Mouse (Mus musculus): Measurements from ENCODE around the gene Coro1c.

Gene Coro1c

DNA sequence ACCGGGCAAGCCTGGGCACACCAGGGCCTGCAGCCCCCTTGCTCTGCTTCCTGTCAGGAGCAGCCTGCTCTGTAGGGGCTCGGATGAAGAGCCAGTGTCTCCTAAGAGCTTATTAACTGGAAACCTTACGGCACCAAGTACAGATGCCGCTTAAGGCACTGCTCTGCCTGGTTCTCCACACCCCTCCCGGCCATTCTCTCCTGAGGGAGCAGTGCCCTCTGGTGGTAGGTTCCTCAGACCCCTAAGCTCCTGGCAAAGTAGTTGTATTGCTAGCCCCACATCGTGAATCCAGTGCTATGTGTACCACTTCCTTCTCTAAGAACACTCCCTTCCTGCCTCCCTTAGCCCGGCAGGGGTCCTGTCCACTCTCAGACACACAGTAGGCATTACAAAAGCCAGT lies 63.8 kb downstream of the Coro1c start:
- in situ Hi-C loops (cut with MboI; ENCODE audit: low pct_unique_long_range_greater_than_20kb in 1 of 2, low sequenced_read_pairs in 2 of 2, unreplicated experiment in 1 of 2) = no loop called here

- in situ Hi-C loops (cut with MboI; ENCODE audit: low pct_unique_long_range_greater_than_20kb in 1 of 2, low sequenced_read_pairs in 2 of 2, unreplicated experiment in 1 of 2) = no loop called here
Observed at GRCm38 (mm10) chr5:113844106-113844505, 64.5 kb downstream of the Coro1c start.

DNA sequence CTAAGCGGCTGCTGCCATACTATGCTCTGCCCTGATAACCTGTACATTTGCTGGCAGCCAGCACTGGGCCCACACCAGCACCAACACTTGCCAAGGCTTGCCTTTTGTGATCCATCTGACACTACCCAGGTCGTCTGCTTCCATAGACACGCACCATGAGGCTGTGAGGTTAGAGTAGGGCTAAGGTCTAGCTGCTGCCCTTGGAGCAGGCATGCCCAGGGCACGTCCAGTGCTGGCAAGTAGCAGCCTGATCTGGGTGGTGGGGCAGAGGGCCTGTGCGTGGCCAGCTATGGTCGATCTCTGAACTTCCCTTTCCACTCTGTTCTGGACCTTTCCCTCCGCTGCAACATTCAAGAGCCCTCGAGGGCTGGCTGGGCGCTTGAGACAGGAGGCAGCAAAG lies 65.7 kb downstream of the Coro1c start:
- in situ Hi-C loops (cut with MboI; ENCODE audit: low pct_unique_long_range_greater_than_20kb in 1 of 2, low sequenced_read_pairs in 2 of 2, unreplicated experiment in 1 of 2) = no loop called here

DNA sequence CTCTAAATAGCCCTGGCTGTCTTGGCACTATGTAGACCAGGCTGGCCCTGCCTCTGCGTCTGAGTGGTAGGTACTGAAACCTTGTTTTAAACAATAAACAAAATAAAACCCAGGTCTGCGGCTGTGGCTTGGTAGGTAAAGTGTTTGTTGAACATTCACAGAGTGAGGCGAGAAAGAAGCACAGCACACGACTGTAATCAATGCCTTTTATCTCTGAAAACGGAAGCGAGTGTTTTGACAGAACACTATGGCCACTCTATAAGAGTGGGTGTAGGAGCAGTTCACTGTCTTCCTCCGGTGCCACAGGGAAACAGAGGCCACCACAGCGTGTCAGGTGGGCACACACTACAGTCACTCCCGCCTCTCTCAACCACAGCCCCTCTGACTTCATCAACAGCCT lies 66.3 kb downstream of the Coro1c start:
- in situ Hi-C loops (cut with MboI; ENCODE audit: low pct_unique_long_range_greater_than_20kb in 1 of 2, low sequenced_read_pairs in 2 of 2, unreplicated experiment in 1 of 2) = no loop called here

GRCm38 (mm10) chr5:113841243-113842225 lies 67.0 kb downstream of the Coro1c start:
- in situ Hi-C loops (cut with MboI; ENCODE audit: low pct_unique_long_range_greater_than_20kb in 1 of 2, low sequenced_read_pairs in 2 of 2, unreplicated experiment in 1 of 2) = no loop called here

DNA sequence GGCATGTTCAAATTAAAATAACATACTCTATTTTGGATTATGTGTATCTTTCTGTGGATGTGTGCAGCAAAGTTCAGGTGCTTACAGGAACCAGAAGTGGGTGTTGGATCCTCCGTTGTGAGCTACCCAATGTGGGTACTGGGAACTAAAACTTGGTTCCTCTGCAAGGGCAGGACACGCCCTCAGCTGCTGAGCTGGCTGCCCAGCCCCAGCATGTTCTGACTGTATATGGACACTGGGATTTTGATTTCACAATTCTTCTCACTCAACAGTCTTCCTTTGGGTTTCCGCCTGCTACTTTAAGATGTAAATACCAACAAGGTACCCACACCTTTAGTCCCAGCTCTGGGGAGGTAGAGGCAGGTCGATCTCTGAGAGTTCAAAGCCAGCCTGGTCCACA lies 68.1 kb downstream of the Coro1c start:
- in situ Hi-C loops (cut with MboI; ENCODE audit: low pct_unique_long_range_greater_than_20kb in 1 of 2, low sequenced_read_pairs in 2 of 2, unreplicated experiment in 1 of 2) = no loop called here

GRCm38 (mm10) chr5:113836961-113837360 lies 71.6 kb downstream of the Coro1c start:
- in situ Hi-C loops (cut with MboI; ENCODE audit: low pct_unique_long_range_greater_than_20kb in 1 of 2, low sequenced_read_pairs in 2 of 2, unreplicated experiment in 1 of 2) = no loop called here

DNA sequence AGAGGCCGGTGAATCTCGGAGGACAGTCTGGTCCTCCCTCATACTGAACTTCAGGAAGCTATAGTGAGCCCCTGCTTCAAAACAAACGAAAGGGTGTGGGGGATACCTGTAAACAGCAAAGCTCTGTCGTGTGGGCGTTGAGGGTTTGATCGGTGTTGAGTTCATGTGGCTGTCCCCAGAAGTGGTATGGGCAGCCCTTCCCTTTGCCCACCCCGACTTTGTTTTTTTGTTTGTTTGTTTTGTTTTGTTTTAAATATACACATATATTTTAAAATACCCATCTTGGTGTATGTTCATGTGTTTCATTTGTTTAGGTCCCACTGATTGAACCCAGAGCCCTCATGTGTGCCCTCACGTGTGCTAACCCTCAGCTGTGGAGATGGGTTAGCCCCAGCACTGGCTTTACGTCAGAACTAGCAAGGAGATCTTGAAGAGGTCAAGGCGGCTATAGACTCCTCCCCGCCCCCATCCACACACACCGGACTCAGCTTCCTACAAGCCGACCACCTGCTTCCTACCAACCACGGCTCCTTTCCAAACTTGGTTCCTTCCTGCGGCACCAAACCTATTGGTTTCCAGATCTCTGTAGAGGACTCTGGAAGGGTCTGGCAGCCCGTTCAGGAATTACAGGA lies 75.1 kb downstream of the Coro1c start:
- in situ Hi-C loops (cut with MboI; ENCODE audit: low pct_unique_long_range_greater_than_20kb in 1 of 2, low sequenced_read_pairs in 2 of 2, unreplicated experiment in 1 of 2) = no loop called here

DNA sequence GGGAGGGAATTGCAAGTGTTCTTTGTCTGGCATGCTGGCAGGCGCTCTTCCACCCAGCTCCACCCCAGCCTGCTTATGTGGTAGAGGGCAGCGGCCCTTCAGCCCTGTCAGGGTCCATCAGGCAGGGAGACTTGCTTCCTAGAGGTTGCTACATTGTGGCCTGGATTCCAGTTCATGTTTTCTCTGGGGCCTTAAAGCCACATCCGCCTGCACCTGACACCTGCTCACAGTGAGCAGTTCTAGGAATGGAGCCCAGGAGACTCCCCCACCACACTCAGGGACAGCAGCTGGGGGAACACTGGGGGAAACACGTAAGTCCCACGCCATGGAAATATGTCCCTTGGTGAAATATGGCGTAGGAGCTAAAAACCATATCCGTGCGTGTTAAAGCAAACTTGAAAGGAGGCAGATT lies 76.1 kb downstream of the Coro1c start, which contains the start of gene Selplg:
Selplg (minus strand) TSS at position 155 of the 412 bp plus-strand sequence.
- in situ Hi-C loops (cut with MboI; ENCODE audit: low pct_unique_long_range_greater_than_20kb in 1 of 2, low sequenced_read_pairs in 2 of 2, unreplicated experiment in 1 of 2) = no loop called here

DNA sequence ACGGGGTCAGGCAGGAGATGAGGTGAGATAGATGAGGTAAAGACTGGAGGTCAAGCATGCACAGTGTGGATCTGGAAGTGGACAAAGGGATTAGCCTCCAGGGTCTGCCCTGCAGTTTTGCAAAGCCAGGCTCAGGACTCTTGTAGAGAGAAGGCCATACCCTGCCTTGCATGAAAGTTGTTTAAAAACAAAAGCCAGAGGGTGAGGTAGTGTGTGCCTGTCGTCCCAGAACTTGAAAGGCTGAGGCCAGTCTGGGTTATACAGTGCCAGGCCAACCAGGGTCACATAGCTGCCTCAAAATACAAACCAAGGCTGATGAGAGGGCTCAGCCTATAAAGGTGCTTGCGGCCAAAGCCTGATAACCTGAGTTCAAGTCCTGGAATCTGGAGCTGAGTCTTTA lies 76.8 kb downstream of the Coro1c start:
- in situ Hi-C loops (cut with MboI; ENCODE audit: low pct_unique_long_range_greater_than_20kb in 1 of 2, low sequenced_read_pairs in 2 of 2, unreplicated experiment in 1 of 2) = no loop called here

GRCm38 (mm10) chr5:113830796-113831195 lies 77.8 kb downstream of the Coro1c start:
- in situ Hi-C loops (cut with MboI; ENCODE audit: low pct_unique_long_range_greater_than_20kb in 1 of 2, low sequenced_read_pairs in 2 of 2, unreplicated experiment in 1 of 2) = no loop called here

GRCm38 (mm10) chr5:113830292-113830643 lies 78.3 kb downstream of the Coro1c start:
- in situ Hi-C loops (cut with MboI; ENCODE audit: low pct_unique_long_range_greater_than_20kb in 1 of 2, low sequenced_read_pairs in 2 of 2, unreplicated experiment in 1 of 2) = no loop called here

GRCm38 (mm10) chr5:113829566-113830291 lies 78.8 kb downstream of the Coro1c start:
- in situ Hi-C loops (cut with MboI; ENCODE audit: low pct_unique_long_range_greater_than_20kb in 1 of 2, low sequenced_read_pairs in 2 of 2, unreplicated experiment in 1 of 2) = no loop called here

- in situ Hi-C loops (cut with MboI; ENCODE audit: low pct_unique_long_range_greater_than_20kb in 1 of 2, low sequenced_read_pairs in 2 of 2, unreplicated experiment in 1 of 2) = no loop called here
Observed at GRCm38 (mm10) chr5:113828481-113828880, 80.1 kb downstream of the Coro1c start.

DNA sequence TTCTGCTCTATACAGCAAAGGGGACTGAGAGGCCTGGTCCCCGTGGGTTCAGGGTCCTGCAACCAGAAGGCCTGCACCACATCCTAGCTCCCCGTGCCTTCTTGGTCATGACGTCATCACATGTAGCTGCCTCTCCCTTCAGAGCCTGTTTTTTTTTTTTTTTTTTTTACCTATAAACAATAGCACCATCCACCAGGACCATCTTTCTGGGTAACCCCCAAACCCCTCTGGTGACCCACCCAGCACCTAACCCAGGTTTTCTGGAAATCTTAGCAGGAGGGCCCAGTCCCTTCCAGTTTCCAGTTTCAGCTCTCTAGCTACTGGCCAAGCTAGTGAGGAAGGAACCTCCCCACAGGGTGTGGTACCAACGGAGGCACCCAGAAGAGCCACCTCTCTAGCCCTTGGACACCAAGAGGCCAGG lies 80.6 kb downstream of the Coro1c start:
- in situ Hi-C loops (cut with MboI; ENCODE audit: low pct_unique_long_range_greater_than_20kb in 1 of 2, low sequenced_read_pairs in 2 of 2, unreplicated experiment in 1 of 2) = no loop called here

- in situ Hi-C loops (cut with MboI; ENCODE audit: low pct_unique_long_range_greater_than_20kb in 1 of 2, low sequenced_read_pairs in 2 of 2, unreplicated experiment in 1 of 2) = no loop called here
Observed at GRCm38 (mm10) chr5:113826619-113827018, 81.9 kb downstream of the Coro1c start.

GRCm38 (mm10) chr5:113825558-113825957 lies 83.0 kb downstream of the Coro1c start:
- in situ Hi-C loops (cut with MboI; ENCODE audit: low pct_unique_long_range_greater_than_20kb in 1 of 2, low sequenced_read_pairs in 2 of 2, unreplicated experiment in 1 of 2) = no loop called here

DNA sequence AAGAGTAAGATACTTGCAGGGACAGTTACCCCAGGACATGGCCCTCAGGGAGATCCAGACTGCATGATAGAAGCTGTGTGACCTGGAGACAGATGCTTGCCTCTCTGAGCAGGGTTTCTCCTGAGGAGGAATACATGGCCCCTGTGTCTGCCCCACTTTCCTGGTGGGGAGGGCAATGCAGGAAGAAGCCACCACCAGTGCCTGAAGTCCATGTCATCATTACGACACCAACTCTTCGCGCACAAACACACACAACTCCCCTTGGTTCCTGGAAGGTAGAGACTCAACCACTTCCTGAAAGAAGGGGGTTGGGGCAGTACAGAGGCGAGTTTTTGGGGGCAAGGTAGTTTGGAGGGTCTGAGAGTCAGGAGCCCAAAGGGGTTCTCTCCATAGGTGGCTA lies 84.3 kb downstream of the Coro1c start:
- in situ Hi-C loops (cut with MboI; ENCODE audit: low pct_unique_long_range_greater_than_20kb in 1 of 2, low sequenced_read_pairs in 2 of 2, unreplicated experiment in 1 of 2) = no loop called here

DNA sequence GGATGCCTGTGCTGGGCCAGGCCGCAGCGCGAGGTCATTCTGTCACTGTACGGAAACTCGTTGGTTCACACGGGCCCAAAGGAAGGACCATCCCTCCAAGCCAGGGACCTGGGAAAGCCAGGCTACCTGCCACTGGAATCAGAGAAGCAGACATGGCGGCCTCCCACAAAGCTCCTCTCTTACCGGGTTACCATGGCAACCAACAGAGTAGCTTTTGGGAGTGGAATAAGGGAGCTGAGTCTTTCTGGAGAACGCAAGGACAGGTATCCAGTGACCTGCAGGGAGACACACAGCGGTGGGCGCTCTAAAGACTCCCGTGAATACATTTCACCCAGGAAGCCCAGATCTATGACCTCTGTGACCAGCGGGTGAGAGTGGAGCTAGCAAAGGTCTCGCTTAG lies 90.0 kb downstream of the Coro1c start:
- in situ Hi-C loops (cut with MboI; ENCODE audit: low pct_unique_long_range_greater_than_20kb in 1 of 2, low sequenced_read_pairs in 2 of 2, unreplicated experiment in 1 of 2) = loop anchor here in 1 of 2 experiments (10.0 kb wide), 1 partner anchor 84 kb away; the partner anchor contains the start of gene Ficd

All from mouse embryonic stem cell (cell line).